Mouse (Mus musculus): ENCODE data around the gene Atg9b.

The Atg9b gene

DNA sequence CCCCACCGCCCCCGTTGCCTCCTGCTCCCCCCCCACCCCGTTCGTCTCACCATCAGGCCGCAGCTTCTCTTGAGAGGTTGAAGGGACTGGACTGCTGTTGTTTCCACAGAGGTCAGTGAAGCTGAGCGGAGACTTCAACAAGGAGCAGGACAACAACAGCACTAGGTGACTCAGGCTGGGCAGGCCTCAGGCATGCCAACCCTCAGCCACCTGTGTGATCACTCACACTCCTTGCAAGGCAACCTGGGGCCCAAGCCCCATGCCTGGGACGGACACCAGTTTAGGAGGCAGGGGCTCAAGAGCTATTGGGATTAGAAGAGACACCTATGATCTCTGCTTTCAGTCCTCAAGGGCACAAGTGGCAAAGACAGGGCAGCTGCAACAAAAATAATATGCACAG is at the start of gene Atg9b:
Atg9b (minus strand) TSS at position 280 of the 400 bp plus-strand sequence.
- DNase-seq = no peak

DNA sequence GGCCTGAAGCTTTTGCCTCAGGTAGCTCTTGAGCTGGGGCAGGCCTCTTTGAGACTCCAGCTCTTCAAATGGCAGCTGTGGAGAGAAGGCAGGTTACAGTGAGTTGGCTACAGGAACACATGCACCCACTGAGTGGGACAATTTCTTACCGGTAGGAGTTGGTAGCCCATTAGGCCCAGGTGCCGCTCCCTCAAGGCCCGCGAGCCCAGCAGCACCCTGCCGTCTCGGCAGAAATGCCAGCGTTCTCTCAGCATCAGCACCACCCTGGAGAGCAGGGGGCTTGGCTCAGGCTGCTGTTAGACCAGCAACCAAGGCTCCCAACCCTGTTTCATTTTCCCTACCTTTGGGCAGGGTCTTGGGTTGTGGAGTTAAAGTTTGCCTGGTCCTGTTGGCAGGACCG is 49.2 kb upstream of the Atg9b start:
- no peak for DNase-seq

DNA sequence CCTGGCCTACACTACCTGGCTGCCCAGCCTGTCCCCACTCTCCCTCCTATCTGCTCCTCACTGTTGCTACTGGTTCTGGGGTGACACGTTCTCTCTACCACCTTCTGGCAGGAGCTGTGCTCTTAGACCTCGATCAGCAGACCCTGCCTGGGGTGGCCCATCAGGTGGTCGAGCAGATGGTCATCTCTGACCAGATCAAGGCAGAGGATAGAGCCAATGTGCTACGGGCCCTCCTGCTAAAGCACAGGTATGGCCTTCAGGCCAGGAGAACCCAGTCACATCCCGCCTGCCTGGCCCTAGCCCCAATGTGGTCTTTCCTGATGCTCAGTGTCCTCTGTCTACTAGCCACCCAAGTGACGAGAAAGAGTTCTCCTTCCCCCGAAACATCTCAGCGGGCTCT is 42.0 kb upstream of the Atg9b start:
- no peak for DNase-seq

DNA sequence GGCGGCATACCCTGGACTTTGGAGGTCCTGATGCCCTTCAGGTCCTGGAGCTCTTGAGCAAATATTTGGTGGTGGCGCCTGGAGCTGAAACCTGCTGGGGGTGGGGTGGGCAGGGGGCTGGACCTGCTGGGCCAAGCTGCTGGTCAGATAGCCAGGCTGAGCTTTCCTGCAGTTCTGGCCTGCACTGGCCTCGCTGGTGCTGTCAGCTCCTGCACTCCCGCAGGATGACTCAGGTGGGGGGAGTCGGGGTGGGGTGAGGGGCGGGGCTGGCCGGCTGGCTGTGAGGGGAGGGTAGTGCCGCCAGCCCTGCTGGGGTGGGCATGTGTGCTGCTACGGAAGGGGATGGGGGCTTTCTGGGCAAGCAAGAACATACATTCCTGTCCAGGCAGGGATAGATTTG is 36.7 kb upstream of the Atg9b start:
- no peak for DNase-seq

DNA sequence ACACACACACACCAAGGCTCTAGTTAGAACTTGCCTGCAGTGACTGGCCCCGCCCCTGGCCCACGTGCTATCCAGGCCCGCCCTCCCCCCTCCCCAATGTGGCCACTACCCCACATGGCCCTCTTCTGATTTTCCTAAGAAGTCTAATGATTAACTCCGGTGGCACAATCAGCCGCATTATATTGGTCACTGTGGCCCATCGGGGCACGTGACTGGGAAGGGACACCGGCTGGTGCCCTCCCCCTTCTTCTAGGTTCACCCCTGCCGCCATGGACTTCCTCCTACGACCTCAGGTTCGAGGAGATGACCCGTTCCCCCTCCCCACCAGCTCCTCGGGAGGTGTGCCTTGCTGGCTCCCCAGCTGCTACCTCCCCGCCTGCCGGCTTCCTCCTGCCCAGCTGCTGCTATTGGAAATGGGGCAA is 36.0 kb upstream of the Atg9b start:
- no peak for DNase-seq

DNA sequence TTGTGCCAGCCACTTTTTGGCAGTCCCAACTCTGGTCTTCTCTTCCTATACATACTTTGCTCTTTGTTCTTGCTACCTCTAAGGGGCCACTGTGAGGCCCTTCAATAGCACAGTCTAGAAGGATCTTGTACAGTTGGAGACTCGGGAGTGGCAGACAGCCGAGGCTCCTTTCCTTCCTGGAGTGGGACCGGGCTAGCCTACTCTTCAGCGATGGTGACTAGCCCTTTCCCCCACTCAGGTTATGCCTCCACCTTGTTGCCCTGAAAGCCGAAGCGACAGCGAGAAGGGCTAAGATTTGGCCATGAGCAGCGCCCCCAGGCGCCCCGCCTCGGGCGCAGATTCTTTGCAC is 35.3 kb upstream of the Atg9b start:
- DNase-seq = no peak

DNA sequence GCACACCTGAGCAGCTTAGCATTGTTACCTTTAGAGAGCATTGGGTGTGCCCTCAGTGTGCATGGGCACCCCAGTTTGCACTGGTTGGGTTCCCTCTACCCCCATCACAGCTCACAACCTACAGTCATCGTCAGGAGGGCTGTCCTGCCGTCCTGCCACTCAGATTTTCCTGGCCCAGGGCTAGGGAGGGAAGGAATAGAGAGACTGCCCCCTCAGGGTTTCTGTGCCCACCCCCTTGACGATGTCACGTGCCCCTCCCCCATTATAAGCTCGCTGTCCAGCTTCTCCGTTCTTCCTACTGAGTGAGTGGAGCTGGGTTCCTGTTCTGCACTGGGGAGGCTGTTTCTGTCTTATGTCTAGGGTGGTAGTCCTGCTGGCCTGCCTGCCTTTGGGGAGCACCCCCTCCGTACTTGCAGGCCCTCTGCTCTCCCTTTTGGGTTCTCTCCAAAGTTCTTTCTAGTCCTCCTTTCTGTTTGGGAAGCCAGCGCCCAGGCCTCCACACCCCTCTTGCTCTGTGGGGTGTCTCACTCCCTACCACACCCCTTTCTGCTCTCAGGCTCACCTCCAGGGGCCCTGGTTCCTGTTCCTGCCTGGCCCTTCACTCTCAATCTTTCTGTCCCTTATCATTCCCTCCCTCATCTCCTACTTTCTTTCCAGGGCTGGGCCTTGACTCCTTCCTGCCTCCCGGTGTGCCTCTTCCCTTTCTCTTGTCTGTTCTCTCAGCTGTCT is 34.8 kb upstream of the Atg9b start:
- no peak for DNase-seq

DNA sequence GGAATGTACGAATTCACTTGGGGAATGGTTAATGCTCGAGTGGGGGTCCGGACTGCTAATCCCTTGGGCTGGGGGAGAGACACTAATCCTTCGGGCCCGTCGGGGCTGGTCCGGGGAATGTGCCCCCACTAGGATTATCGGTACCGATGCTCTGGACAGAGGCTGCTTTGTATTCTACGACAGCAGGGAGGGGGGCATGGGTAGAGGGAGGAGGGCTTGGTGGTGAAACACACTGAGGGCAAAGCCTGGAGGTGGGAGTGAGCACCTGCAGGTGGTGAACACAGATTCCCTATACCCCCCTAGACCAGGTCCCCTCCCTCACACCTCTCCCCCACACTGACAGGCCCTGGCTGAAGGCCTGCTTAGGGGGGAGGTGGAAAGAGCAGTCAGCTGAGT is 34.1 kb upstream of the Atg9b start:
- peak; percentile 5 to 13 for DNase-seq

DNA sequence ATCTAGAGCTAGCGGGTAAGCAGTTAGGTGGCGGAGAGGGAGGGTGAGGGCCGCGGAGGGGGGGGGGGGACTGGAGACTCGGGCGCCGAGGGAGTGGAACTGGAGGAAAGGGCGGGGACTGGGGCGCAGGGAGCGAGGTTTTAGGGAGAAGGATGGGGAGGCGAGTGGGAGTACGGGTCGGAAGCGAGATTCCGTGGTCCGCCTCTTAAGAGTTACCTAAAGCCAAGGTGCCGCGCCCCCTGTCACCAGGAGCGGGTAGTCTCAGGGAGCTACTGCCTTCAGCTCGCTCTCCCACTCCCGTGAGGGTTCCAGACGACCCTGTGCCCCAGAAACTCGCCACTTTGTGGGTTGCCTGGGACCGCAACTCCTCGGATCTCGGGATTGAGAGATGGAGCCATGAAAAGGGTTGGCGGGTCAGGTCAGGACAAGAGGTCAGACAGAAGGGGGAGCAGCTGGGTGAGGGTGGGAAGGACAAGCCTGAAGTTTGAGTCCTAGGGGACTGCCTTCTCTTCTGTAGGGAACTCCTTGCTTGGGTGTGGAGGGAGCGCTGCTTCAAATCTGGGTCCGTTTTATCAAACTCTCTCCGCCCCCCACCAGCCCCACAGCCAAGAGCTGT is 33.6 kb upstream of the Atg9b start:
- DNase-seq = no peak

DNA sequence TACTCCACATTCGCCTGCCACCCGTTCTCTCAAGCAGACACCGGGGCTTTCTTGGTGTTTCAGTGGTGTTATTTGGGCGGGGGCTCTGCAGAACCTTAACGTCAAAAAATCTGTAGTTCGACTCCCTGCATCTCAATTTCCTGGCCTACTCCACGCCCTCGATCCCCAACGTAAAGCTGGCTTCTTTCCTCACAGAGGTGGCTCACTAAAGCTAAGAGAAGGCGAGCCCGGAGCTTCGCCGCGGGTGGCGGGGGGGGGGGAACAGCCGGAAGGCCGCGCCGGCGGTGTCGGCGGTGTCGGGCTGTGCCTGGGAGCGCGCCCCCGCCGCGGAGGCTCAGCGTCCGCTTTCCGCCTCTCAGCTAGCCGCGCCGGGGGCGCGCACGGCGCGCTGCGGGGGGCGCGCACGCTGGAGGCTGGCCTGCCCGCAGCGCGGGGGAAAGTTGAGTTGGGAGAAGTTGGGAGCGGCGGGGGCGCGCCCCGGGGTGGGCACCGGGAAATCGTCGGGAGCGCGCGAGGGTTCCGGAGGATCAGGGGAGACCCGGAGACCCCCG is 33.0 kb upstream of the Atg9b start:
- peak; percentile 86 to 91 for DNase-seq

DNA sequence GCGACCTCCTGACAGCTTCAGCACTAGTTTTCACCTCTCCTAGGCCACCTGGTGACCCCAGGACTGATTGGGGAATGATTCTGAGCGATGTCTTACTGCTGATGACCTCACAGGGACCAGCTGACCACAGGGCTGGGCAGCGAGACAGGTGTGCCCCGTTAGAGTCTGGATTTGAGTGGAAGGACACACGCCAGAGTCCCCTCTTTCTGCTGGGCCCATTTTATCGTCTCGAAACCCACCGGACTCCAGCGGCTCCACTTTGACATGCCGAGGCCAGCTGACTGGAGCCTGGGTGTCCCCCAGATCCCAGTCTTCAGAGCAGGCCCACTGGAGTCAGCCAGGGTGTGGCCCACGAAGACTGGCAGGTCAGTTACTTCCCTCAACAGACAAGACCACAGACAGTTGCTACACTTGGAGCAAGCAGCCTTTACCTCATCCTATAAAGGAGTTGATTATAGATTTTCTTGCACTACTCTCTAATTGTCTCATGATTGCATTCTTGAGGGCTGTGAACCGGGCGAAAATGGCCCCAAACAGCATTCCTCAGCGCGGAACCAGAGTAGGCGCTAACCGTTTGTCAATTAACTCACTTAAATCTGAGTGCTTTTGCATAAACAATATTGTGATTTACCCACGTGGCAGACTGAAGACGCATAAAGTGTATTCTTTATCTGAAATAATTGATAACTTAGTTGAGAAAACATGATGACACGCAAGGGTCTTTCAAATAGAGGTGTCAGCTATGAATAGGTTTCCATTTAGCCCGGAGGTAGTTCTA is 32.2 kb upstream of the Atg9b start:
- DNase-seq = peak in 1 of 2 experiments; percentile 30

DNA sequence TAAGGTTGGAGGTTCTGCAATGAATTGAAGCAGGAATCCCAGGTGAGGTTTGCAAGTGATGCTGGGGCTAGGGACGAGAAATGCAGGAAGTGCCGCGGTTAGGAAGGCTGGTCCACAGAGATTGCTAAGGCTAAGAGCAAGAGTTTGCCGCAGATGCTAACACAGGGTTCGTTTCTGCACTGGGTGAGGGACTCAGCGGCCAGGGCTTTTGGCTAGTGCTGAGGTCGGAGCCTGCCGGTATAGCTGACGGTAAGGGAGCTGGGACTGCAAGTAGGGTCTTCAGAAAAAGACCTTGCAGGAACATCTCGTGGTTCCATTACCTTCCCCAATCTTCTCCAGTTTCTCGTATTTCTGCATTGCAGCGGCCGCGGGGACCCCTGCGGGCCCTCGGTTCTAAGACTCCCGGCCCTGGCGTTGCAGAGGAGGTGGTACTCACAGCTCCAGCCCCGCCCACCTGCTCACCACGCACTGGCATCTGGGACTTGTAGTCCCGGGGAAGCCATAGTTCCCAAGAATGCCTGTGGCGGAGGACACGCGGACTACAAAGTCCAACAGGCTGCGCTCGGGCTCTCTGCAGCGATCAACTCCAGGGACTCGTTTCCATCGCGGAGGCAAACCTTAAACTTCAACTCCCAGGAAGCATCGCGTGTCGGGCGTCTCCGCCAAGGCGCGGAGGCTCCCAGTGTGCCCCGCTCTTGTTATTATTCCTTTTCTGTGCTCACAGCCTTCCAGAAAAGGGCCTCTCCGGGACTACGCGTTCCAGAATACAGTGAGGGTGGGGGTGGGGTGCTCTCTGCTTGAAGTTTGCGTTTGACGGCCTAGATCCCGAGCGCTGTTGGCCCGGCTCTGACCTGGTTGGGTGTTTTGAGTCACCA is 31.4 kb upstream of the Atg9b start, which contains the start of the genes Cdk5 and Slc4a2:
Cdk5 (minus strand) TSS at position 402 of the 875 bp plus-strand sequence.
Slc4a2 (plus strand) TSS at position 709 of the 875 bp plus-strand sequence.
- peak; percentile 96 to 98 for DNase-seq

DNA sequence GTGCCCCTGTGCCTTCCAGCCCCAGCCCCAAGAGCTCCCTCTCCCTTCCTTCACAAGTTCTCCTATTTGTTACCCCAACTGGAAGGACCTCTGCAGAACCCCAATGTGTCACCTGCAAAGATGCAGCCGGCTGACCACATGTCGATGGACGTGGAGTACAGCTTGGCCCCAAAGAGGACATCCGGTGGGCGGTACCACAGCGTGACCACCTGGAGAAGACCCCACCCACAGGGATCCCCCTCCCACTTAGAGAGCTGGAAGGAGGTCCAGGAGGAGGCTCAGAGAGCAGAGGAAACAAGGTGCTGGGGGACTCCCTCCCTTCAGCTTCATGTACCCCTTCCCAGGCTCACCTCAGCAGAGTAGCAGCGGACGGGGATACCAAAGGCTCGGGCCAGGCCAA is 28.4 kb upstream of the Atg9b start:
- no peak for DNase-seq

DNA sequence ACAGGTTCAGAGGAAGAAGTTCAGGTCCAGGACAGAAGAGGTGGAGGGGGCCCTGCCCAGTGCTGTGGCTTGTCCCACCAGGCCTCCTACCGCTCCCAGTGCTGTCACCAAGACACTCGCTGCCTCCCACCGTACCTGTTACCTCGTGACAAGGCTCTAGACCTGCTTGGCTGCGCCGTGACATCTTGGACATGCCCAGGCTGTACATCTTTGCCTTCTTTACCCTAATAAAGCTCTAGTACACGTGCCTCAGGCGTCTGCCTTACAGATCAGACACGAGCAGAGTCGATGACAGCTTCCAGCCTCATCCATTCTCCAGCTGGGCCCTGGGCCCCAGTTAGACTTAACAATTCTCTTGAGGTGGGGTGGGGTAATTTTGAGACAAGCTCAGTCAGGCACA is 25.6 kb upstream of the Atg9b start:
- DNase-seq = no peak

DNA sequence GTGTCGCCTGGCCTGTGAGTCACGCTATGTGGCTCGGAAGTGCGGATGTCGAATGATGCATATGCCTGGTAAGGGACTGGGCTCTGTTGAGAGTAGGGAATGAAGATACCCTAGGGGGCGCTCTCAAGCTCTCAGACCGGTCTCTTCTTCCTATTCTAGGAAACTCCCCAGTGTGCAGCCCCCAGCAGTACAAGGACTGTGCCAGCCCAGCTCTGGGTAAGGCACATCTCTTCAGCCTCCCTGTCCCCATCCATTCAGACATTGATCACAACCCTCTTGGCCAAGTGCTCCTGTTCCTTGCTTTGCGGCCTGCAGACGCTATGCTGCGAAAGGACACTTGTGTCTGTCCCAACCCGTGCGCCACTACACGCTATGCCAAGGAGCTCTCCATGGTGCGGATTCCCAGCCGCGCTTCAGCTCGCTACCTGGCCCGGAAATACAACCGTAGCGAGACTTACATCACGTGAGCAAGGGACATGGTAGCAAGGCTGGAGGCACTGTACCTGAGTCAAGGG is 24.3 kb upstream of the Atg9b start:
- peak; percentile 79 to 82 for DNase-seq

DNA sequence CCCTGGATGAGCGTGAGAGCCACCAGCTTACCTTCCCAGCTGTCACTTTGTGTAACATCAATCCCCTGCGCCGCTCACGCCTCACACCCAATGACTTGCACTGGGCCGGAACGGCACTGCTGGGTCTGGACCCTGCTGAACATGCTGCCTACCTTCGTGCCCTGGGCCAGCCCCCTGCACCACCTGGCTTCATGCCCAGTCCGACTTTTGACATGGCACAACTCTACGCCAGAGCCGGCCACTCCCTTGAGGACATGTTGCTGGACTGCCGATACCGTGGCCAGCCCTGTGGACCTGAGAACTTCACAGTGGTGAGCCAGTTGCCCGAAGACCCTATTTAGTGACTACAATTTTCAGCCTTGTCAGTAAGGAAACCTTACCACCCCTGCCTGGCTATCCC is 22.0 kb upstream of the Atg9b start:
- no peak for DNase-seq

DNA sequence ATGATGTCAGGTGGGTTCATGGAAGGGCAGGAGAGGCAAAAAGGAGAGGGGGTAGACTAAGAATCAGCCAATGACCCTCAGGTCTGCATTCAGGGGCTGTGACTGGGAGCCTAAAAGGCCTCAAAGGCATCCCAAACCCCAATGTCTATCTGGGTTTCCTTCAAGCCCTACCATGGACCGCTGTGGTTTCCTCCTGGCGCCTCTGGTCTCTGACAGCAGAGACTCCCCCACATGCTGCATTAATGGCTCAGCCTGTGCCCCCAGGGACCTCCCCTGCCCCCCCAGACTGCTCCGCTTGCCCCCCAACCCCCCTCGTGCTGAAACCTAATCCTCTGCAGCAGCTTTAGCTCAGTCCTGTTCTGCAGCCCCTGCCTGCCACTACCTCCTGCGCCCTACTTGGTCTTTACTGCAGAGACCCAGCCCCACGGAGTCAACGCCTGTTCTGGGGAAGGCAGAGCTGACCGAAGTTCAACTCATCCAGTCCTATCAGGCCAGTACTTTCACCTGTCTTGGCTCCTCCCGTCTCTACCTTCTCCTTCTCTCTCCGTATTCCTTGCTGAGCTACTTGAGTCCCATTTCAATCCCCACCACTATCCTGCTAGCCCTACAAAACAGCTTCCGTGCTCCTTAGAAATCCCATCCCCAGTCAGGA is 21.2 kb upstream of the Atg9b start, which contains the start of gene Asic3:
Asic3 (plus strand) TSS at position 351 of the 652 bp plus-strand sequence.
- DNase-seq = no peak

DNA sequence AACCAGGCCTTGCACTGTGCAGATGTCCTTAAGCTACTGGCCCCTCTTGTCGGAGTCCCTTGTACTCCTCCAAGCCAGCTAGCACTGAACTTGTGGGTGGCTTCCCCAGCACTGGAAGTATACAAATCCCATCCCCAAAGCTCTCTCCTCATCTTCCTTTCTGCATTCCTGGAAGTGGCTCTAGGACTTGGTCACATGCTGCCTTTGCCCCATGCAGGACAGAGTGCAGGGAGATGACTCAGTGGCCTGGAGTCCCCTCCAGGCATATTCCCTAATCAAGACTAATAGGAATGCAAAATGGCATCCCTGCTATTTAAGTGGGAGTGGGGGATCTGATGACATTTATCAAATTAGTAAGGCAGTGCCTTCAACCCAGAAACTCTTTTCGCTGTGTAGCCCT is 20.1 kb upstream of the Atg9b start:
- no peak for DNase-seq

DNA sequence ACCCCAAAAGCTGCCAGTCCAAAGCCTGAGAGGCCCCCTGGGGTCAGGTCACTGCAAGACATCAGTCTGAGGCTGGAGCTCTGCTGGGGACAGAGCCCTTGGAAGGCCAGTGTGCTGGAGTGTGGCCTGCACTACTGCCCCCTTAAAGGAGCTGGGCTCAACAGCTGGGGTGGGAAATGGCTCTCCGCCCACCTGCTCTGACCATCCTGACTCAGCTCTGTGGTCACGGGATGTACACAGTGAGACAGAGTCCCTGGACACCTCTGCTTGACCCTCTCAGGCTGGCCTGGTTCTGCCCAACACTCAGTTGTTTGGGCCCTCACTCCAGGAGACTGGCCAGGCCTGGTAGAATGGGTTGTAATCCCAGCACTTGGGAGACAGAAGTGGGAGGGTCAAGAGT is 17.5 kb upstream of the Atg9b start:
- DNase-seq = no peak

DNA sequence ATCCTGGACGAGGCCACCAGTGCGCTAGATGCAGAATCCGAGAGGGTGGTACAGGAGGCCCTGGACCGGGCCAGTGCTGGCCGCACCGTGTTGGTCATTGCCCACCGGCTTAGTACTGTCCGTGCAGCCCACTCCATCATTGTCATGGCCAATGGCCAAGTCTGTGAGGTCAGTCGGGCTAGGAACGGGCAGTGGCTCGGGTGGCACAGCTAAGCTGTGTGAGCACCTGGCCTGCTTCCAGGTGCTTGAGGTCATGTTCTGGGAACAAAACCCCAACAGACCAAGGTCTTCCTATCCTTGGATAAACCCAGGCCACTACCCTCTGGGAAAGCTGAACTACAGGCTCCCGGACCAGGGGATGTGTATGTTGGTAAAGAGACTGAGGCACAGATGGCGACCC is 16.7 kb upstream of the Atg9b start:
- no peak for DNase-seq

DNA sequence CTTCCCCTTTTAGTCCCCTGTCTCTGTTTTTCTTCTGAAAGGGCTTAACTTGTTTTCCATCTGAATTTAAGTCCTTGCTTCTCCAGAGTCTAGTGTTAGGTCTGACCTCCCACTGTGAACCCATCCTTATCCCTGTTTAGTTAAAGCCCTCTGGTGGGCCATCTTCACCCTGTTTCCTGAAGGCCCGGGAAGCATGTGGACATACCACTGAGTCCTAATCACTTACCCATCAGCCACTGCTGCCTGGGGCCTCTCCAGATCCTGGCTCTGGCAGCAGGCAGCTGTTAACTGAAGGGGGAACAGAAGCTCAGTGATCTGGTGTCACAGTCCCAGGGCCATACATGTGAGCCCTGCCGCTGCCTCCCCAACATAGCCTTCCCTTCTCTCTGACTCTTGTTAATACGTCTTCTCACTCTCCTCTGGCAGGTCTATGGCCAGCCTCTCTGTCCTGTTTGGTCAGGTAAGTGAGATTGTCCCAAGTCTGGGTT is 13.5 kb upstream of the Atg9b start:
- DNase-seq = no peak
